Mouse (Mus musculus) mouse embryonic stem cell (cell line): ENCODE measurements around the gene Popdc3.
"Not testable (repeated sequence)": the region's sequence is repeated elsewhere in the genome, so short reads cannot be mapped to it uniquely, and the experiment has no call there.

Experiments
- in situ Hi-C, 2 experiments: fragments of 300-500 bp; cut with MboI; formaldehyde crosslinking; loops; 1 replicate in 1 of 2; 3 replicates in 1 of 2; pipeline ENCODE4 v1.14.3; 2019 to 2020; ENCODE audit warnings: low sequenced_read_pairs in 2 of 2, low pct_unique_long_range_greater_than_20kb in 1 of 2, mixed read lengths in 1 of 2; ENCODE audit not compliant: unreplicated experiment in 1 of 2

Gene Popdc3

DNA sequence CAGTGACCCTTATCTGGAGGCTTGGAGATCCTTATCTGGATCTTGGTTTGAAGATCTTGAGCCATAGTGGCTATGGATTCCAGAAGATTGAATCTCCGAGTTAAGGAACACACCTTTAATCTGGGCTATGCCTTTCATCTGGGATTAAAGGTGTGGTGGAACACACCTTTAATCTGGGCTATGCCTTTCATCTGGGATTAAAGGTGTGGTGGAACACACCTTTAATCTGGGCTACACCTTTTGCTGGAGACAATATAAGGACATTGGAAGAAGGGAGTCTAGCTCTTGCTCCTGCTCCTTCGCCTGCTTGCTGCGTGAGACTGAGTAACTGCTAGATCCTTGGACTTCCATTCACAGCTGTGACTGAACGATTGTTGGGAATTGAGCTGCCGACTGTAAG, at the start of gene Popdc3:
TSS of gene Popdc3 (plus strand) at position 301 of the 400 bp plus-strand sequence.
- in situ Hi-C loops, result not testable (repeated sequence)

DNA sequence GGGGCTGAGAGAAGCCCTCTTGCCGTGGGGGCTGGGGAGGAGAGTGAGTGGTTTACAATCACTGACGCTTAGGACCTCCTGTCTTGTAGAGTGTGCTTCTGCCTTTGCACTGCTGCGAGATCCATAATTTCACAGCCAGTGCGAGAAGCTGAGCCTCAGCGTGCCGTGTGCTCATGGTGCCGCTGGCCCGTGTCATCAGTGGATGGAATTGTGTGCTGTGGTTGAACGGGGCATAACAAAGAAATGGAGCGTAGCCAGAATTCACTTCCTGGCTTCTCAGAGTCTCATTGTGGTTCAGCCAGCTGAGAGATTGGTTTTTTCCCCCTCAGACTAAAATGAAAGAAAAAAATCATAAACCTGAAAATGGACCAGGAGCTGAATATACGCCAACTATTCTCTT, 48.8 kb upstream of the Popdc3 start:
- in situ Hi-C loops, result no loop called here

DNA sequence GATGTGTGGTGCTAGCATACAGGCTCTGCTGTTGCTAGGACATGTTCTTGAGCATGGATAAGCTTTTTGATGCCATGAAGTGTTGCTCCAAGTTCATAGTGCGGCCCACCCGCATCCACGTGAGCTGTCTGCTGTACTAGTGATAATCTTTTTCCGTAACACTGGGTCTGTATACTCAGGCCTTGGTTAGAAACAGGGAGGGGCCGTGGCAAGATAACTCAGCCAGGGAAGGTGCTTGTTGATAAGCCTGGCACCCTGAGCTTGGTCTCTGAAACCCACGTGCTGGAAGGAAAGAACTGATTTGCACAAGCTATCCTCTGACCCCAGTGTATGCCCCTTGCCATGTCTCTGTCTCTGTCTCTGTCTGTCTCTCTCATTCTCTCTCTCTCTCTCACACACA, 47.9 kb upstream of the Popdc3 start:
- in situ Hi-C loops, result no loop called here

DNA sequence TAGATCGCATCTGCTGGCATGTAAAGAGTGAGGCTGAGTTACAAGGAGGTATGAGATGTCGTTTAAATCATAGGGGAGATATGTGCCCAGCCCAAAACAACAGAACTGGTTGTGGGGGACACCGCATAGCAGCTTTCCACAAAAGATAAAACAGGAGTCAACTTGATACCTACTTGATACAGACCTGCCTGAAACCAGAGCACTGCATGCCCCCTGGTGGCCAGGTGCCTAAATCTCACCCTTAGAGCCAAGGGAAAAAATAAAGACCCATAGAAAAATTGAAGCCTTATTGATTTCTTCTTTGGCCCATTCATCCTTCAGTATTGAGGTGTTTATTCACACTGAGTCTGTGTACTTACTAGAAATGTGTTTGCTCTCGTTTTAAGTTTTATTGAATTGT, 45.5 kb upstream of the Popdc3 start:
- in situ Hi-C loops, result no loop called here

DNA sequence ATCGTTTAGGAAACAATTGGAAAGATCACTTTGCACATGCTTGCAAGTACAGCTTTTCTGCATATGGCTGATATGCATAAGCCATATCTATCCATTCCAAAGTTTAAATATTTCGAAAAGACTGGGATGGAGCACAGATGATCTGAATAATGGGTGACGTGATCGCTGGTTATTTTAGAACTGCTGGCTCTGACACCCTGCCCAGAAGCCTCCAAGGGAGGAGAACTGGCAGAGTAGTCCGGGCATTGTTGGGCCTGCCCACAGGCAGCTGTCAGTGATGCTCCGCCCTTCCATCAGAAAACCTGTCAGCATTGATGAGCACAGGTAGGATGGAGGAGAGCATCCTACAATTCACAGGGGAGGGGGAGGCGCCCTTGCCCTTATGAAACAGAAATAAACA, 41.1 kb upstream of the Popdc3 start:
- in situ Hi-C loops, result no loop called here

DNA sequence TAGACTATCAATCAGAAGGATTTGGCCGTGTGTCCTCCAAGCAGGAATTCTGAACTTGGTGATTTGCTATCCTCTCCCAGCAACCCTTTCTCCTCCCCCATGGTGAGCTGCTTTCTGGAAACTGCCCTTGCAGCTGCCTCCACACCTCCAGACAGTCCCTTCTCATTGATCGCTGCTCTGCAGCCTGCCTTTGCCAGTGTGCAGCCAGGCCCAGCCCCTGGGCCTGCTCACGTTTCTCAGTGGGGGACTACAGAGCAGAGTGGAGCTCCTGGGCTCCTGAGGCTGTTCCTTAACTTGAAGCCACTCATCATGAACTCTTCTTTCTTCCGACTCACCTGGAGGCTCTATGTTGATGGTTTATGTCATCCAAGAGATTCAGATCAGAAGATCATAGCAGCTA, 38.0 kb upstream of the Popdc3 start:
- in situ Hi-C loops, result no loop called here

DNA sequence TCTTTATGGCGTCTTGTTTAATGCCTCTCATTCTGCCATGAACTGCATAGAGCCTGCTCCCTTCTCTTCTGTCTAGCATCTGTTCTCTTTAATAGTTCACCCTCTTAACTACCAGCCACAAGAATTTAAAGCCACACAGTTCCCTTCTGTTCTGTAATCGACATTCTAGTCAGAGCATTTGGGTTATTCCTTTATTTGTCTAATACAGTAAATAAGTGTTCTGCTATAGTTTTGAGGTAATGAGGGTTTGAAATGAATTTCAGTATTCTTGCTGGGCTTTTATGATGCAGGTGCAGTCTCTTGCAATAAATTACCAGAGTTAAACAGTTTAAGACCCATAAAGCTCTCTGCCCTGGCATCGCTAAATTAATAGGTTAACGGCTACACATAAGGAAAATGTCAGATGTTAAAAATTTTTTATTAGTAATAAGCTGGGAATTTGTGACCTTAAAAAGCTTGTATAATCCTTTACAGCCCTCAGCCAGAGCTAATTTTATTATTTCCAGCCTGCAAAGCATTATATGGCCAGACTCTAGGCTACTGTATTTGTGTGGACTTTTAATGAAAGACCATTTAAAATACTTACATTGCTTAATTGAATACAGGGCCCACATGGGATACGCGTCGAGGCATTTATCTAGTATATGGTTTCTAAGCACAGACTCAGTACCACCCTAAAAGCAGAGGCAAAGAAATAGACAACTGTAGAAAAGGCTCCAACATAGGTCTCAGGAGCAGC, 37.3 kb upstream of the Popdc3 start:
- in situ Hi-C loops, result no loop called here

DNA sequence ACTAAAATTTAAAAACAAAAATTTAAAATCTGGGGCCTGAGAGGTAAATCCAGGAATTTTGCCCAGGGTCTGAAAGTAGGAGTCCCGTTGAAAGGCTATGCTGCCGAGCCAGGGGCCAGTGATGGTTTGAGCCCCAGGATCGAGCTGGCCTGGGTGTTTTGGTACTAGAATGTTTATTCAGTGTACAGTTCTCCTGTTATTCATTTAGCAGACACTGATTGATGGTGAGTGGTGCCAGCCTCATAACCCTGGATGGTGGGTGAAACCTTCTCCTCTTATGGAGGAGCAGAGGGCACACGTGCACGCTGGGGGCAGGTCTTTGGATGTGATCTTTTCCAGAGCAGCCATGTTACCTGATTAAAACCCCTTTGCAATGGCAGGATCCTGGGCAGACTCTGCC, 35.5 kb upstream of the Popdc3 start:
- in situ Hi-C loops, result no loop called here

DNA sequence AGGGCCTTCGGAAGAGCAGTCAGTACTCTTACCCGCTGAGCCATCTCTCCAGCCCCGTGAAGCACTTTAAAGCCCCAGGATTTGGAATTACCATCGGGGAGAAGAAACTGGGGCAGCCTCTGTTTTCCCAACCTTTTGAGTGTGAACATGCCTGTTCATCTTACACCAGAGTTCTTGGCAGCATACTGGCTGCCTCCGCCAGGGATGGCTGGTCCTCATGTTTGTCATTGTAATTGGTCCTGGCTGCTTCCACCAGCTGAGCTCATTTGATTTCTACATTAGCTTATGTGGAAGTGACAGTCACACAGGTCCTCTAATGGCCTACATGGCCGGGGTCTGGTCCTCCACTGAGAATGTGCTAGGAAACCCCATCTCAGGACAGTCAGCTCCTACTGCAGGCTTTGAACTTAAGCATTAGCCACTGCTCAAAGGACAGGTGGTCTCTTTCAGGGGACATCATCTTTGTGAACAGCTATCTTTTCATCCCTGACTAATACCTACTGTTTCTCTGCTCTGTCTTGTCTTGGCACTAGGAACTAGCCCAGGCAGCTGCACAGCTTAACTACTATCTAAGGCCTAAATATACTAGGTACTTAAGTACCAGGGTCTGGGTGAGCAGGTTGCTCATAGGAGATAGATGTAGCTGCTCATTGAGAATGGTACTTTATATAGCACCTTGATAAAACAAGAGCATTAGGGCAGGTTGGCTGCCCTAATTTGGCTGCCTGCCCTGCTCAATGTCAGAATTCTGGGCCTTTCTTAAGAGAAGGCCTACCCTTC, 33.7 kb upstream of the Popdc3 start:
- in situ Hi-C loops, result no loop called here

DNA sequence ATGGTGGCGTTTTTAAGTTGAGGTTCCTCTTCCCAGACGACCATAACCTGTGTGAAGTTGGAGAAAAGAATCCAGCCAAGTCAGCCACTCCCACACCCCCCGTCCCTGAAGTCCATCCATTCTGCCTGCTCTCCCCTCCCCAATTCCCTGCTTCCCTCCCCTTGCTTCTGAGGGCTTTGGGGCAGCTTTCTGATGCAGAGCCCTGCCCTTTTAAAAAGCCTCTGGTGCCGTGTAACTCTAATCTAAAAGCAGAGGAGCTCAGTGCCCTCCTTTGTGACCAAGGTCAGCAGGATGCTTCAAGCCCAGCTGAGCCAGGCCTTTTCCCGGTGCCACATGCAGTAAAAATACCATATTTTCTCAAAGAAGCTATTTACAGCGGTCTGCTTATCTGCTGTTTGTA, 31.1 kb upstream of the Popdc3 start:
- in situ Hi-C loops, result no loop called here

DNA sequence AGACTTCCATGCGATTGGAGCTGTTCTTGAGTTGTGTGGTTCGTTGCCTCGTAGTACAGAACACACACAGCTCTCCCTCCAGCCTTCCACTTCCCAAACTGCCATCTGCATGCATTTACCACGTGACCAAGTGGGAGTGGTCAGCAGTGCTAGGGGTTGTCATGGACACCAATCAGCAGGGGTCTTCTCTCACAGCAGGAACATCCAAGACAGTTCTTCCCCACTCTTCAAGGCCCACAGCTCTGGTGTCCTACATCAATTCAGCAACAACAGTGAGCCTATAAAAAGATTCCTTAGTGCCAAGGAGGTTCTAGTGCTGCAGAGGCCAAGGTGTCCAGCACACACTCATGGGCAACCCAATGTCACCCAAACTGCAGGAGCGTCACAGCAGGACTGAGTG, 26.8 kb upstream of the Popdc3 start:
- in situ Hi-C loops, result no loop called here

DNA sequence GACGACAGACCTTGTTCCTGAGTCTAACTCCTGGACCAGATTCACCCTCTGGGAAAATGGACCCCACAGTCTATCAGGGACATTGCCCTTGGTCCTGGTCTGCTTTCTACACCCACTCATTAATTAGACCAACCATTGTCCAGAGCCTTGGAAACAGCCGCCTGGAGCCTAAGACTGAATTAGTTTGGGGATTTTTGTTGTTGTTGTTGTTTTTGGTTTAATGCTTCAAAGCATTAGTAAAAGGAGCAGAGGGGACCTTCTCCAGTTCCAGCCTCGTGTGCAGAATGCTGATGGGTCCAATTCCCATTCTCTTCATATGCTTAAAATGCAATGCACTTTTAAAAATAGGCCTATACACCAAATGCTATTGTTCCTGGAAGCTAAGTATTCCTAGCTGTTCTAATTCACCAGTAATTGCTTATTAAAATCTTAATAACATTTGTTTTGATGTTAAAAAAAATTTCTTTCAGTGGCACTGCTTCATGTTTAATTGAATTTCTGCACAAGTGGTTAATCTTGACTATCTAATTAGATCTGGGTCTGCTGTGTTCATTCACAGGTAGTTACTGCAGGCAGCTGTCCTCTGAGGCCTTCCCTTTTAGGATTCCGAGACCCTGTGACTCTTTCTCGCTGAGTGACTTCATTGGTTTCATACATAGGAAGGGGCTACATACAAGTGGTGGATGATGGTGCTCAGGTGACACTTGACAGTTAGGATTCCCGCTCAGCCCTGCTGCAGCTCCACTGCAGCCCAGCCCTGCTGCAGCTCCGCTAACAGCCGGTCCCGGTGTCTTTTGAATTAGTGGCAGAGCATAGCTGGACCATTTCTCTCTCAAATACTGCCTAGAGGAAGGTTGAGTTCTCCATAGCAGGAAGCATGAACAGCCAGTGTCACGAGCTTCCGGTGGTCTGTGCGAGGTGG, 25.9 kb upstream of the Popdc3 start:
- in situ Hi-C loops, result no loop called here

DNA sequence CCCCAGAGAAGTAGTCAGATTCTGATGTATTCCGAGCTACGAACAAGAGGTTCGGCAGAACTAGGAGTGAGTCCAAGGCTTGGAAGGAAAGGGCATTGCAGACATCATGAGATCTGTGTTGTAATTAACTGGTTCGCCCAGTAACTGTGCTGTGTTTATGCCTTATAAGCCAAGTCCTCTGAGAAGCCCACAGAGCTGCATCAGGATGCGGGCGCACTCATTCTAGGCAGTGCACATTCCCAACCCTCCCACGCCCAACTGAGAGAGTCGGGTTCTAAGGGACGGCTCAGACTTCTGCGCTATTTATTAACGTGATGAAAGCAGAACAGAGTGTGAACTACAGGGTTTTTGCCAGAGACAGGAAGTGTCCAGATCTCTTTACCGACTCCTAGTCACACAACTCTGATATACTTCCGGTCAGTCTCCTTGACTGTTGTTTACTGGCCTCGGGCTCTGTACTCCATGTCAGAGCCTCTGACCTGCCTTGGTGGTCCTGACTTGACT, 23.3 kb upstream of the Popdc3 start:
- in situ Hi-C loops, result no loop called here

DNA sequence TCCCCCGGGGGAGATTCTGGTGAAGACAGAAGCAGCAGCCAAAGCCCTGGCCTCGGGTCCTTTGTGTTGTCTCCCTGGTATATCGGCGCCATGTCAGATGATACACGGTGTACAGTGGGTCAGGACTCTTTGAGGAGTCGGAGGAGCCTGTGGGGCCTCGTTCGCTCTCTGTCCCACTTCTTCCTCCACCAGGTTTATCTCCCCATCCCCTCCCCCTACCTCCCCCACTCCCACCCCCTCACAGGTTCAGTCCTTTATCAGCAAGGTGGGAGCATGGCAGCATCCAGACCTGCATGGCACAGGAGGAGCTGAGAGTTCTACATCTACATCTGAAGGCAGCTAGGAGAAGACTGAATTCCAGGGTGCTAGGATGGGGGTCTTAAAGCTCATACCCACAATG, 12.0 kb upstream of the Popdc3 start:
- in situ Hi-C loops, result no loop called here

DNA sequence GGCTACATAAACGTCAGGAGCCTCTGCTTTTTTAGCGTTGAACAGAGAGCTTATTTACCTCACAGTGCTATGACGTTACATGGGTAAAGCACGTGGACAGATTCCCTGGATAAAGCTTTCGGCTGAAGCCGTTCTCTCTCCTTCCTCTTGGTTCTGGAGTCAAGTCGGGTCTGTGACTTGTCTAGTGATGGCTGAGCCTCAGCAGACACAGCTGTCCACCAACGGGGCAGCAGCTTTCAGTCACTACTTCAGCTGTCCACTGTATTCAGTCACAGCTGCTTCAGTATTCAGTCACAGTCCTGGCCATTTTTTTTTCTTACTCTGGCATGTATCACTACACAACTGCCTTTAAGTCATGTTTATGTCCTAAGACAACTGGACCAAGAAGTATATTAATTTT, 4.0 kb upstream of the Popdc3 start:
- in situ Hi-C loops, result no loop called here

DNA sequence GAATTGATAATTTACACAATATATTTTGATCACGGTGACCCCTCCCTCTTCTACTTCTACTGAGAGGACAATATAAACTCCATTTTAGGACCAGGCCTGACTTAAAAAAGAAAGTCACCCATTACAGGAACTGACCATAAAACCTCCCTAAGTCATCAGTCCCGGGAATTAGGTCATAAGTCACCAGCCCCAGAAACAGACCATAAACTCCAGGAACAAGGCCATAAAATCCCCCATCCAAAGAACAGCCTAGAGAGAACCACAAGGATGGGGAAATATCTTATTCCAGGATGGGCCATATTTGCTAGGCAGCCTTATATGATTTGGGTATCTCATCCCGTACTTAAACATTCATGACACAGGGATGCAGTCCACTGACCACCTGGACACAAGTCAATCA, 3.6 kb upstream of the Popdc3 start:
- in situ Hi-C loops, result no loop called here

DNA sequence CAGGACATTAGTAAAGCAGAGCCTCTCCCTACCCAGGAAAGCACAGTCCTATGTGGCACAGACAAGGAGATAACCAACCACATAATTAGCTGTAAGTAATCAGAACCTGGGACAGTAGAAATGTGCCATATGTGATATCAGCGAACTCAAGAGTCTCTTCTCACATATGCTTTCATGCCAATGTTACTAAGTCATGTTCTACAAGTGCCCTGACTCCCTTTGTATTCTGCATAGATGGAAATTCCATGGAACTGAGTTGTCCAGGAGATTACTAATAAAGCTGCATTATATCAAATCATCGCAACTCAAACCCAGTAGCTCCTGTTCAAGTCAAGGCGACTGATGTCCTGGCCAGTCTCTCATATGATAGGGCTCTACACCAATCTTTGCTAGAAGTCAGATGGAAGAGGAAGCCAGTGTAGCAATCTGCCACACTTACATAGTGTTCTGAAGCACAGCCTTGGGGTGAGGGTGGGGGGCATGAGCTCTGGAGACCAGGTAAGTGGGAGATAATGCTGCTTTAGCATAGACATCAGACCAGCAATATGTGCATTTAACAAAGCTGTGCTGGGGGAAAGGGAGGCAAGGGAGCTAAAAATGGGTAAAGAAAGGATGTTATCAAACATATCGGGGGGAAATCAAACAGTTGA, 2.9 kb downstream of the Popdc3 start:
- in situ Hi-C loops, result no loop called here

DNA sequence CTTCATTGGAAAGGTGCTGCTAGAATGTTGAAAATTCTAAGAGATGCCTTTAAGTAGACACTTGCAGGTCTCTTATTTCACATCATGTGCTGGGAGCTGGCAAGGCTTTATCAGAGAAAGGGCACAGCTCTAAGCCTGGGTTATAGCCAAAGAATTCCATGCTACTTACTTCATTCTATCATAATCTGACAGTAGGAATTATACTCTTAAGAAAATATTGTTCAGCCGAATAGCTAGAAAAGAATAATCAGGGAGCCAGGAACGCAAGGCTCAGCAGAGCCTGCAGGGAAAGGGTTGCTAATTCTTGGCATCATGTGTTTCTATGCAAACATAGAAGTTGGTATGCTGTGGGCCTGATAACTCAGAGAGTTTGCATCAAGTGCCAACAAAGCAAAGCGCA, 3.4 kb downstream of the Popdc3 start:
- in situ Hi-C loops, result no loop called here

DNA sequence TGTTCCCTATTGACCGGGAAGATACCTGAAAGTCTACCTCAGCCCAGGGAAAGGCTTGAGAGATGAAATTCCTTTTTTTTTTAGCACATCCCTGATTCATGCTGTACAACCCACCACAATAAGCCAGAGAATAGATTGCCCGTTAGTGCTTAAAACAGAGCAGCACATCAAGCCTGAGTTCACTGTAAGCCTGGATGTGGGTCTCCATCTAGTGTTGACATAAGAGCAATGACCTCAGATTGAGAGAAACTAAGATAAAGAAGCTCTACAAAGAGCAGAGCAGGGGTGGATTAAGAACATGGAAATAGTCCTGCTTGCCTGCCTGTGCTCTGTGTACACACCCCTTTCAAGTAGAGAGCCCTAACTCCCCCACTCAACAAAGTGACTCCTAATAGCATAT, 7.6 kb downstream of the Popdc3 start:
- in situ Hi-C loops, result no loop called here
